Mouse (Mus musculus) bone marrow, adult 2 months (tissue): Measurements from ENCODE around the gene Ssna1.

Source experiments
- CTCF ChIP-seq: fragments of 200-500 bp; IDR thresholded peaks from 2 replicates; pipeline ENCODE4 v1.5.1; 2011; ENCODE audit warnings: low read length, control low read depth; ENCODE audit not compliant: control insufficient read depth, insufficient read depth
- POLR2A ChIP-seq: fragments of 200-500 bp; IDR thresholded peaks from 2 replicates; pipeline ENCODE4 v1.6.1; 2011; ENCODE audit warnings: low read depth, mild to moderate bottlenecking, control low read depth, low read length, borderline replicate concordance; ENCODE audit not compliant: control insufficient read depth

GRCm38 (mm10) chr2:25234050-25234449, 38.2 kb downstream of the Ssna1 start, which contains the start of gene Slc34a3:
- TF ChIP-seq POLR2A (no peak), CTCF (no peak)
